Mouse (Mus musculus) hindbrain, embryonic 11.5 days (tissue): Measurements from ENCODE around the gene Tmem132d. TPM values are rescaled to one million over a fixed set of nuclear protein-coding genes. Genes with fewer than 3 reads are reported as not detected.
A peak's percentile ranks its signal among the peaks of the same experiment; 100 is the strongest.

Experiments
- ATAC-seq: fragments of 200-750 bp; cut with Nextera tagmentation; 2 replicates; pipeline ENCODE4 v1.8.0; 2017; ENCODE audit warnings: mild to moderate bottlenecking, moderate TSS enrichment, moderate library complexity; ENCODE audit not compliant: low FRiP score
- DNase-seq: peaks from one replicate; pipeline ENCODE4 v3.0.0-alpha.2; 2015; ENCODE audit warnings: low spot score
- H3K27ac ChIP-seq: fragments of 300-500 bp; sonication (generic); 2 replicates; pipeline ENCODE4 v1.5.1; 2014; ENCODE audit warnings: mild to moderate bottlenecking, low read depth, low read length
- H3K27me3 ChIP-seq: fragments of 300-500 bp; sonication (generic); 2 replicates; pipeline ENCODE4 v1.6.1; 2014; ENCODE audit warnings: mild to moderate bottlenecking, low read length, moderate library complexity, mixed read lengths; ENCODE audit not compliant: control insufficient read depth, insufficient read depth
- H3K36me3 ChIP-seq: fragments of 300-500 bp; sonication (generic); 2 replicates; pipeline ENCODE4 v1.6.1; 2014; ENCODE audit warnings: mild to moderate bottlenecking, low read length, moderate library complexity, mixed read lengths; ENCODE audit not compliant: control insufficient read depth, insufficient read depth
- H3K4me1 ChIP-seq: fragments of 300-500 bp; sonication (generic); replicated peaks from 2 replicates; pipeline ENCODE4 v1.6.1; 2014; ENCODE audit warnings: low read length, mixed read lengths; ENCODE audit not compliant: control insufficient read depth, insufficient read depth
- H3K4me2 ChIP-seq: fragments of 300-500 bp; sonication (generic); replicated peaks from 2 replicates; pipeline ENCODE4 v1.6.1; 2014; ENCODE audit warnings: mild to moderate bottlenecking, low read depth, low read length
- H3K4me3 ChIP-seq: fragments of 300-500 bp; sonication (generic); 2 replicates; pipeline ENCODE4 v1.5.1; 2014; ENCODE audit warnings: low read depth, low read length
- H3K9ac ChIP-seq: fragments of 300-500 bp; sonication (generic); 2 replicates; pipeline ENCODE4 v1.6.1; 2014; ENCODE audit warnings: low read depth, low read length
- H3K9me3 ChIP-seq: fragments of 300-500 bp; sonication (generic); 2 replicates; pipeline ENCODE4 v1.6.1; 2016; ENCODE audit warnings: low read length; ENCODE audit not compliant: control insufficient read depth
- WGBS: fragments of 180-500 bp; shearing (Covaris S2); extraction: QIAGEN DNeasy Blood & Tissue Kit; methylation state at CpG from one replicate; pipeline ENCODE4 v1.1.7; 2014; 5-methylcytosine and 5-hydroxymethylcytosine counted together
- polyA plus RNA-seq: library from polyadenylated mRNA; unstranded; fragments of >200 nt; fragmentation: Nextera tagmentation; extraction: Ambion mirVana; gene quantifications from 2 replicates; pipeline ENCODE4 v1.2.1, GENCODE M21; 2014

Gene Tmem132d
- polyA plus RNA-seq, 1 experiment from 2014 or later = 0.63 TPM

DNA sequence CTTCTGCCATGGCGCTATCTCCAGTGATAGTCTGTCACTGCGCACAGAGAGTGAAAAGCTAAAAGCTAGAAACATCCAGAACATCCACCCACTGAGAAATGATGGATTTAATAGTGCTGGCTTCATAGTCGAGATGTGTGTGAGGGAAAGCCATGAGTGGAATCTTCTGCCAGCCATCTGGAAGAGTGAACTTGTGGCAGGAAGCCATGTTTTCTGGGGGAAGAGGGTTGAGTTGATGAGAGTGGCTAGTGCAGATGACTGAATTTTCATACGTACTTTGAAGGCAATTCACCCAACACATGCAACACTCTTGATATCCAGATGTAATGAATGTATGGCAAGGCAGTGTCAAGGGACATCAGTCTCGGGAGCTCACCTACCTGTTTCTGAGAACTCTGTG is 342.3 kb downstream of the Tmem132d start:
- no peak overlapping the region for H3K9ac ChIP-seq
- H3K4me3 ChIP-seq = no peak overlapping the region
- no peak overlapping the region for H3K27ac ChIP-seq
- H3K4me1 ChIP-seq = no peaks in the 10 kb centered on the region
- no peak for DNase-seq
- WGBS = 84% methylated on average over 5 of the region's 5 CpGs
- no peaks in the 10 kb centered on the region for H3K9me3 ChIP-seq
- H3K36me3 ChIP-seq = no peaks in the 10 kb centered on the region
- H3K4me2 ChIP-seq = no peak overlapping the region
- ATAC-seq = no peak
- H3K27me3 ChIP-seq = no peaks in the 10 kb centered on the region

DNA sequence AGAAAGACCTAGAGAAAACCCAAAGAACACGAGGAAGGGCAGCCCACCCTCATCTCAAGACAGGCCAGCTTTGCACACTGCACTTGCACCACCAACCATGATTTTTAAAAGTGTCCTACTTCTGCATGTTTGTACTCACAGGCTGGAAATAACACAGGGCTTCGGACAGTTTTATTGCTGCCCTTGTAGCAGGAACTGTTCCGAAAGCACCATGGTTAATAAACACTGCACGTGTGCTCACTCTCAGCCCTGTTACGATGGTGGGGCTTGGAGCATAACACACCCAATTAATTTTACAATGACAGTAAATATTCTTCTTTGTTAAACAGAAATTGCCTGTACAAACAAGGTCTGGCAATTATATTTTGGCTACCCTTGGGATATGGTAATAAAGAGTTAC is 357.4 kb downstream of the Tmem132d start:
- Histone ChIP-seq H3K36me3 (no peaks in the 10 kb centered on the region), H3K4me3 (no peak overlapping the region), H3K9ac (no peak overlapping the region), H3K4me1 (no peaks in the 10 kb centered on the region), H3K27ac (no peak overlapping the region), H3K4me2 (no peak overlapping the region), H3K9me3 (no peaks in the 10 kb centered on the region), H3K27me3 (no peaks in the 10 kb centered on the region)
- ATAC-seq (no peak), DNase-seq (no peak)
- WGBS = 78% methylated on average over 5 of the region's 5 CpGs

DNA sequence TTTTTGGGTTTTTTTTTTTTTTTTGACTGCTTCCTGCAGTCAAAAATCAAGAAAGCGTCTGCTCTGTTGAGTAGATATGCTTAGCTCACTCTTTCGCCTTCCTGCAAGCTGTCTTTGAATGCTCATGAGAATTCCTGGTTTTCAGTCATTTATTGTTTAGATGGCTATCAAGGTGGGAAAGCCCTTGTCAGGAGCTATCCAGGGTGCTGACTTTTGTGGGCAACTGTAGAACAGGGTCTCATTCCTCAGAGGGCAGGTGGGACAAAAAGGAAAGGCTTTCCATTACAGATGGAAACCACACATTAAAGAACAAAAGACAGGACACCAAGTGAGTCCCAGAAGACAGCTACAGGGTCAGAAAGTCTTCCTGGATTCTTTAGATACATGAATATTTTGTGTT is 360.3 kb downstream of the Tmem132d start:
- 80% methylated on average over 2 of the region's 2 CpGs for WGBS
- Histone ChIP-seq H3K27me3 (no peaks in the 10 kb centered on the region), H3K27ac (no peak overlapping the region), H3K36me3 (no peaks in the 10 kb centered on the region), H3K4me3 (no peak overlapping the region), H3K4me2 (no peak overlapping the region), H3K9me3 (no peaks in the 10 kb centered on the region), H3K4me1 (no peaks in the 10 kb centered on the region), H3K9ac (no peak overlapping the region)
- DNase-seq (peak; percentile 12), ATAC-seq (no peak)

DNA sequence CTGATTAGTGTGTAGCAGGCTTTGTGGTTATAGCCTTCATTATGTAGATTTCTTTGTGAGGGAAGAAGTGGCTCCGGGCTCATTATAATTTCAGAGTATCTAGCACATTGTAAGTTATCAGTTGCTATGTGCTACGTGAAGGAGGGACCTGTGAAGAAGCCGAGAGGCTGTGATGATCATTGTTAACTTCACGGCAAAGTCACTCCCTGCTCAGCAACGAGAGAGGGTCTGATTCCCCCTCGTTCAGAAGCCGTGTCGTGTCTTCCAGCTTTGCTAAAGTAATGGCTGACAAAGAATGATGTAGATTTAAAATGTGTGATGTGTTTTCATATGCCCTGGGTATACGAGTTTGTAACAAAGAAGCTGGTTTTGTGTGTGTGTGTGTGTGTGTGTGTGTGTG is 391.1 kb downstream of the Tmem132d start:
- Histone ChIP-seq H3K4me2 (no peak overlapping the region), H3K4me3 (no peak overlapping the region), H3K36me3 (no peaks in the 10 kb centered on the region), H3K9ac (no peak overlapping the region), H3K27me3 (no peaks in the 10 kb centered on the region), H3K27ac (no peak overlapping the region), H3K9me3 (no peaks in the 10 kb centered on the region), H3K4me1 (no peaks in the 10 kb centered on the region)
- no peak for DNase-seq
- 84% methylated on average over 9 of the region's 9 CpGs for WGBS
- no peak for ATAC-seq

DNA sequence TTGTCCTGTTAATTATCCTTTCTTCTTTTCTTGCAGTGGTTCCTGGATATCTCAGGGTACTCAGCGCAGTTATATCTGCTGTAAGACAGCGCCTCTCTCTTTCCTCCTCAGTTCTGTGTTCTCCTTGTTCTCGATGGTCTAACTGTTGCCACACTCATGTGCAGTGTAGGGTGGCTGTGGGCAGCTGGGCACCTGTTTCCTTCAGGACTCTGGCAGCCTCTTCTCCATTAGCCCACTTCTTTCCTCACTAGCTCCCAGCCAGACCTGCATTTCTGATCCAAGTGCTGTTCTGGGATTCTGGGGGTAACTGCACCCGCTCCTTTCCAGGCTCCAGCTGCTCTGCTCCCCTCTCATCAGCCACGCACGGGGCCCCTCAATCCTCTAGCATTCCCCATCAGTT is 392.8 kb downstream of the Tmem132d start:
- no peak overlapping the region for H3K9ac ChIP-seq
- DNase-seq = no peak
- no peaks in the 10 kb centered on the region for H3K9me3 ChIP-seq
- H3K27ac ChIP-seq = no peak overlapping the region
- 86% methylated on average over 6 of the region's 6 CpGs for WGBS
- no peak for ATAC-seq
- H3K36me3 ChIP-seq = no peaks in the 10 kb centered on the region
- H3K4me1 ChIP-seq = no peaks in the 10 kb centered on the region
- H3K4me2 ChIP-seq = no peak overlapping the region
- no peaks in the 10 kb centered on the region for H3K27me3 ChIP-seq
- H3K4me3 ChIP-seq = no peak overlapping the region

DNA sequence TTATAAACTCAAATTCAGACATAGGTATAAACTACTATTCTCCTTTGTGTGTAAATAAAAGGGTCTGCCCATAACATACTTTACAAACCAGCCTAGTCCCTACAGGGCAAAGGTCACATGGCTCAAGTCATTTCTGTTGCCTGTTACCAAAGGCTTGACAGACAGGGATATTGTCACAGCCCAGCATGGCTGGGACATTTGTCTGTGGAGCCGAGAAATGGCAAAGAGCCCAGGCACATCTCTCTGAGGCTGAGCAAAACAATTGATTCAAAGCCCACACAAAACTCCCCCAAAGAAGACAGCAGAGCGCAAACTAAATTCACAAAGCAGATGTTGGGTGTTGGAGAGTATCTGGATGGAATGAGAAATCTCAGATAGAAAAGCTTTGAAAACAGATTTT is 405.8 kb downstream of the Tmem132d start:
- DNase-seq = no peak

DNA sequence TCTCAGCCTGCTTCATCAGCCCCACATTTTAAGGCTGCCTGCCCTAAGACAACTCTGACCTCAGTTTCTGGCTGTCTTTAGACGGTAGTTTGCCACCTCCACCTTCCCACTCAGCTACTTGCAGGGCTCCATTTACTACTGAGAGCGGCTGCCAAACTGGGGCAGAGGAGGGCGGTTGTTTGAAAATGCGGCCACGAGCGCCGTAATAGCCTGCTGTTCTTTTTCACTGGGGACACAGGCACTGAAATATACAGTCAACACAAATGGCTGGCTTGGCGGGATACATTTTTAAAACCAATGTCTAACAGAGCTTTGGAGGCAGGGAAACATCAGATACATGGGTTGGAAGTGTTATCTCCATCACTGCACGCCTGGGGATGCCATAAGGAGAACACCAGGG is 428.2 kb downstream of the Tmem132d start:
- Histone ChIP-seq H3K27me3 (no peaks in the 10 kb centered on the region), H3K9me3 (no peaks in the 10 kb centered on the region), H3K4me2 (no peak overlapping the region), H3K36me3 (no peaks in the 10 kb centered on the region), H3K27ac (no peak overlapping the region), H3K9ac (no peak overlapping the region), H3K4me1 (no peaks in the 10 kb centered on the region), H3K4me3 (no peak overlapping the region)
- DNase-seq (no peak), ATAC-seq (no peak)
- WGBS = 70% methylated on average over 9 of the region's 9 CpGs

More for the DNA sequence above, 405.8 kb downstream of the Tmem132d start:
- Histone ChIP-seq H3K27ac (no peak overlapping the region), H3K9me3 (no peaks in the 10 kb centered on the region), H3K4me2 (no peak overlapping the region), H3K27me3 (no peaks in the 10 kb centered on the region), H3K4me3 (no peak overlapping the region), H3K4me1 (no peaks in the 10 kb centered on the region), H3K9ac (no peak overlapping the region), H3K36me3 (no peaks in the 10 kb centered on the region)
- WGBS = 31% methylated on average over 2 of the region's 2 CpGs
- no peak for ATAC-seq

DNA sequence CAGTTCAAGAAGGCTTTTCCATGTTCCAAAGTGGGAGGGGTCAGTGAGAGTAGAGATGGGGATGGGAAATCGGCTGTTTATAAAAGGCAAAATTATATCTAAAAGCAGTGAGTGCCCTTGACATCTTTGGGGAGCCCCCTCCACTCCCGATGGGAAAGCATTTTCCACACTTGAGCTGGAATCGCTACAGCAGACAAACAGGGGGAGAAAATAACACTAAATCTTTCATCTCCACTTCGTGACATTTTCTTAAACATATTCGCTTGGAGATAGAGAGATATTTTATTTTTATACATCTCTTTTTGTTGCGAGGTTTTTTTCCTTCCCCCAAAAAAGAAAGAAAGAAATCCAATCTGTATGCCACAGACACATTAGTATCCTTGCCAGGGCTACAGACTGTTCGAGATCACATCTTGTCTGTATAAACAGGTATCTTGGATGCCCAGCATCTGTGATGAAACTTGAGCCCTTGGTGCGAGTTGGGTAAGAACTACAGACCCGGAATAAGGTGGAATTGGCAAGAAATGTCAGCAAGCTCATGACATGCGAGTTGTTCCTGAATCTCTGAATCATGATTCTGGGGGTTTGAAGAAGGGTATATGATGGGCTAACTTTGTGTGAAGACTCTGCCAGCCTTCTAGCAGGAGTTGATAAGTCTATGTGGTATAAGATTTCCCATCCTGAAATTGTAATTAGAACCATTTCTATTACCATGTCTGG is 436.2 kb downstream of the Tmem132d start:
- WGBS = 89% methylated on average over 10 of the region's 10 CpGs
- H3K36me3 ChIP-seq = no peaks in the 10 kb centered on the region
- no peak overlapping the region for H3K27ac ChIP-seq
- H3K4me1 ChIP-seq = no peaks in the 10 kb centered on the region
- no peaks in the 10 kb centered on the region for H3K27me3 ChIP-seq
- H3K4me2 ChIP-seq = no peak overlapping the region
- H3K9ac ChIP-seq = no peak overlapping the region
- DNase-seq = no peak
- no peak overlapping the region for H3K4me3 ChIP-seq
- no peaks in the 10 kb centered on the region for H3K9me3 ChIP-seq
- ATAC-seq = no peak

DNA sequence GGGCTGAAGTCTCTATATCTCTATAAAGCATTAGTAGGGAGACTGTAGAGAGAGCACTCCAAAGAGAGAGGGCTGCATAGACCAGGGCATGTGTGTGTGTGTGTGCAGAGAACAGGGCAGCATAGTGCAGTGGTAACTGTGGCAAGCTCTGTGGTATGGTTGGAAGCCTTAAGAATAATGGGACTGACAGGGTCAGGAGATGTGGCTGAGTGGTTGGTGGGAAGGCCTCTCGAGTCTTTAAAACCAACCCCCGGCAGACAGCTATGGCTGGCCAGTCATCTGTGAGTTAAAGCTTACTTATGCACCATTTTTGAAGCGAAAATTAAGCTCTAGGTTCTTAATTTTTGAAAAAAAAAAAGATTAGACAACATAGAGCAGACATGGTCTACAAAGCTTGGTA is 439.4 kb downstream of the Tmem132d start:
- Histone ChIP-seq H3K9me3 (no peaks in the 10 kb centered on the region), H3K4me1 (no peaks in the 10 kb centered on the region), H3K4me3 (no peak overlapping the region), H3K9ac (no peak overlapping the region), H3K27me3 (no peaks in the 10 kb centered on the region), H3K27ac (no peak overlapping the region), H3K36me3 (no peaks in the 10 kb centered on the region), H3K4me2 (no peak overlapping the region)
- no peak for DNase-seq
- WGBS = 81% methylated on average over 3 of the region's 3 CpGs
- ATAC-seq = no peak
